Mouse (Mus musculus) erythroblast, embryonic 14.5 days (primary cell): ENCODE measurements at regions not wholly inside any gene's neighbourhood (a gene's known extent, or its start where the extent isn't known, plus 50 kb on each side); places are given as distances from the start of the nearest gene placed in this dataset.

Experiments used
- GATA1 ChIP-seq: IDR thresholded peaks from 2 replicates; pipeline ENCODE4 v1.6.1; 2012; ENCODE audit warnings: low read length, inconsistent platforms, mixed read lengths
- TAL1 ChIP-seq: IDR thresholded peaks from 3 replicates; pipeline ENCODE4 v1.6.1; 2012; ENCODE audit warnings: low read length, inconsistent platforms, mixed read lengths

DNA sequence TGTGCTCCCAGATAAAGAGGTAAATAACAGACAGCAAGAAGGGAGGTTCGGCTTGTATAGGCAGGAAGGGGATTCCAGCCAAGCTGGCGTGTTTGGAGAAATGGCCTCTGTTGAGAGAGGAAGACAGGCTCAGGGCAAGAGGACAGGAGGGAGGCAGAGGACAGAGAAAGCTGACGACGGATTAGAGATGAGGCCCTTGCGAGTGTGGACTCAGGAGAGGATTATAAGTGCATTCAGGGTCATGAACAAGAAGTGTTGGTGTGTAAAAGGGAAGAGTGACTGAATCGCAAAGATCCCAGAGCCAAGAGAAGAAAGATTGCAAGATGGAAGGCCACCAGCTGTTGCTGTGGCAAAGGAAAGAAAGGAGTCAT is 133.7 kb upstream of the Rad23b start:
- TF ChIP-seq TAL1: no peak
- TF ChIP-seq GATA1: no peak
